Mouse (Mus musculus): ENCODE measurements at regions not wholly inside any gene's neighbourhood (a gene's known extent, or its start where the extent isn't known, plus 50 kb on each side); places are given as distances from the start of the nearest gene placed in this dataset.

DNA sequence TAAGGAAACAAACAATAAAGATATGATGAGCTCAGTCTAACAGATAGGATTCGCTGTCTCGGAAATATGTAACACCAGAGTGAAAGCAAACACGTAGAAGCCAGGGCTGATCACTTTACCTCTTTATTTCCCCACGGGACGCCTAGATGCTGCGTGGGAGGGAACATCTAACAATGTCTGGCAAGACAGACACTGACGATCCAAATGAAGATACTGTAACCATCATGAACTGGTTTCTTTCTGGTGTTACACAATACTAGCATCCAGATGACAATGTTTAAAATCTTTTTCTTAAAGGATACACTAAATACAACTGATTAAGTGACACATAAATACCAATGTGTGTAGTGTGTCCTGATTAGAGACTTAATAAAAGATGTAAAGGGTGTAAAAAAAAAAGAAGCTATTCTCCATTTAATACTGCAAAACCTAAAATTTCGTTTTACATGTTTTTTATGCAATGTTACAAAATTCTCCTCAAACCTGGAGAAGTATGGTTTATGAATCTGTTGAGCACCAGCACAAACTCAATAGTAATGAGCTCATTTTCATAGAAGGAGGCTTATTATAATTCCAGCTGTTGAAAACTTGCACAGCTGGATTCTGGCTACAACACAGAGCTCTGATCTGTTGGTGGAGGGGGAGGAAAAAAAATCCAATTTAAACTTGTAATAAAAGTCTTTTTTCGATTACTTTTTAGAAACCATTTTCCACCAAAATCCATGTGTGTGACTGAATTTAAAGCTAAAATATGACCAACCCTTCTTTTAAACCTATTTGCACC, 148.5 kb upstream of the Fn1 start:
- intact Hi-C loops (cut with DNase I; ENCODE audit: low total_unique reads), result no loop called here
- peak; percentile 10 for DNase-seq

DNA sequence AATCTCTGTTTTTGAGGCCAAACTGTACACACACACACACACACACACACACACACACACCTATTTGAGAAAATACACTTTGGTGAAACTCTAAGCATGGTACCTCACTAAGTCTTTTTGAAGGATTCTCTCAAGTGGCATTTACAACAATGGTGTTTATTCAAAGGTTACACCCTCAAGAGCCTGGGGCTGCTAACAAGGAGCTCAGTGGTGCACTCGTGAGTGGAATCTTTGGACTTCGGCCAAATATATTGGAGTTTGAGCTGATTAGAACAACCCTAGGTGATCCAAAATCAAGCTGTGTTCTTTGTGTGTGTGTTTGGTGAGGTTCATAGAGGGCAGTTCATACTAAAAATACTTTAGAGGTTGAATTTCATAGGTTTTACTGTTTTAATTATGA, 147.6 kb upstream of the Fn1 start:
- intact Hi-C loops (cut with DNase I; ENCODE audit: low total_unique reads), result no loop called here
- DNase-seq, result no peak

DNA sequence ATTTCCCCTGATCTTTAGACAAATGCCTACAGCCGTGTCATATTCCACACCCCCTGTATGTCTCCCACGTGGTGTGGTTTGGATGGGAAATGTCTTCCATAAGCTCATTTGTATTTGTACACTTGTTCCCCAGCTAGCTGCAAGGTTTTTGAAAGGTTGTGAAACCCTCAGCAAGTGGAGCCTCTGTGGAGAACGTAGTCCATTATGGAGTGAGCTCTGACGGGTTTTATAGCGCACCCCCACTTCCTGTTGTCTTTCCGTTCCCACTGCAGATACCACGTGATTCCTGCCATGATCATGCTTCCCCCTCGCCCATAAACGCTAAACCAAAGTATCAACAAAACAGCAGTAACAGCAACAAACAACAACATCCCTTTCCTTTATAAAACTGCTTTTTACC, 145.6 kb upstream of the Fn1 start:
- intact Hi-C loops (cut with DNase I; ENCODE audit: low total_unique reads), result no loop called here
- DNase-seq, result no peak

DNA sequence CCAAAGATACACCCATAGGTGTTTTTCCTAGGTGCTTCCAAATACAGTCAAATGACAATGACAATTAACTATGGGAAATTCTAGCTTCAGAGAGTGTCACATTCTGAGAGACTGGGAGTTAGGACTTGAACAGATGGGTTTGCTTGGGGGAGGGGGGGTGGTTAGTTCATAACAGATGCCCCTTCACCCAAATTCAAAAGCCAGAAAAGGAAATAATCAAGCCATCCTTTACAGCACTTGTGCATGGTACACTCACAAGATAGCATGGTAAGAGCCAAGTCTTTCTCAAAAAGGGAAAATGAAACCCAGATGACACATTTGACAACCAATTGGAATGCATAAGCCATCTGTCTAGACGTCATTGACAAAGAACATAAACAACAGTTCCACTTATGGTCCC, 135.4 kb upstream of the Fn1 start:
- intact Hi-C loops (cut with DNase I; ENCODE audit: low total_unique reads), result no loop called here
- DNase-seq, result no peak

DNA sequence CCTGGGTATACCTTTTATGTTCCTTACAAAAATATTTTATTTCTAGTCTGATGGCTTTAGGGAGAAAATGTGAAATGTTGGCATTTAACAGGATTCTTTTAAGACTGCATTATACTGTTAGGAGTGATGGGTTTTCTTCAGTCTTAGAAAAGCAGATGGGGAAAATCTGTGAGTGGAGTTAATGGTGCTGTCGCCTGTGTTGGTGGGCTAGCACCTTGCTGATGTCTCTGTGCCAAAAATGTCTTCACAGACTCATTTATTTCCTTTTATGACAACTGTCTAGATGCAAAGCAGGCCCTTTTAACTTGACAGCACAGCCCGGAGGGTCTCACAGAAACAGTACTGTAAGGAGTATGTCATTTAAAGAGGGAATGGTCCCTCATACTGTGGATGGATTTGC, 131.9 kb upstream of the Fn1 start:
- intact Hi-C loops (cut with DNase I; ENCODE audit: low total_unique reads), result no loop called here
- no peak for DNase-seq

DNA sequence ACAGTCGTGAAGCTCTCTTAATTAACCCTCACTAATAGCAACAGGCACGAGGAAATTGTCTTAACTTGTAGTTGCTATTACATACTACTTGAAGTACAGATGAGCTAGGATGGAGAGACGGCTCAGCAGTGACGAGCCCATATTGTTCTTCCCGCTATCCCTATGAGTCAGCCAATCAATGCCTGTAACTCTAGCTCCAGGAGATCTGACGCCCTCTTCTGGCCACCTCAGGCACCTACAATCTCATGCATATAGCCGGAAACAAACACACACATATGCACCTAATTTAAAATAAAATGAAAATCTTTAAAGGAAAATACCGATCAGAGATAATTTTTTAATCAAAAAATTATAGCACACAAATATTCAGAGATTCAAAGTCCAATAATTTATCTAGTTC, 125.3 kb upstream of the Fn1 start:
- intact Hi-C loops (cut with DNase I; ENCODE audit: low total_unique reads), result no loop called here
- DNase-seq, result no peak

DNA sequence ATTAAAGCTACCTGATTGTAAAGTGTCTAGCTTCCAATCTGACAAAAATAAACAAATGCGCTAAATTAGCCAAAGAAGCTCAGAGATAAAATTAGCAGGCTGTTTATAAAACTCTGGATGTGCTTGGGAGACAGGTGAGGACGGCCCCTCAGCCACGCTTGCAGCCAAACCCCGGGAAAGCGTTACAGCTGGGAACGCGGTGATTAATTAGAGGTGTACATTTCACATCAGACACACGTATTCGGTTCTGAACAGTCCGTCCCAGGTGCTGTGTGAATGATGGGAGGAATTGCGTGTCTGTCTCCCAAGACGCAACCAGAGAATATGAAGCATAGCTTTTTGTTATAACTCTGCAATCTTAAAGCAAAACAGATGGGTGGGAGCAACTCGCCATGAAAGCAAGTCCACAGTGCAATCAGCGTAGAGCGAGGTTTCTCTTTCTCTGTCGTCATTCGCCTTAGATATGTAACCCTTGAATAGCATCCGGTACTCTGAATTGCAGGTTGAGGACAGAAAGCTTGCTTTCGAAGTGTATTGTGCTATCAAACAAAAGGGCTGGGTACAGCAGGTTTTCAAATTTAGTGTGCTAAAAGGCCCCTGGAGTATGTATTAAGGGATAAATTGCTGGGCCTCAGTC, 123.0 kb upstream of the Fn1 start:
- DNase-seq, result no peak
- intact Hi-C loops (cut with DNase I; ENCODE audit: low total_unique reads), result no loop called here

DNA sequence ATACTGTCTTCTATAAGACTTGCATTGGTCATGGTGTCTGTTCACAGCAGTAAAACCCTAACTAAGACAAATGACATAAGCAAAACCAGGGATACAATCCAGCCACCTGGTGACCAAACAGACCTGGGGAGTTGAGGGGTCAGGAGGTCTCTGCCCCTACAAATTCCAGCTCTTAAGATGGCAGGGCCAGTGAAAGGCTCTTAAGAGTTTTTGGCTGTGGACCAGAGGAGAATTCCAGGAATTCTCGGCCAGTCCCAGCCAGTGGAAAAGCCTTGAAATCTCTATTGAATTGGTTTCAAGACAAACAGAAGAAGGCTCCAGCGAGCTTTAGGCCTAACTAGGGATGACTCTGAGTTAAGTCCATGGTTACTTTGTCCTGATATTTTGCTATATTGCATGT, 119.5 kb upstream of the Fn1 start:
- intact Hi-C loops (cut with DNase I; ENCODE audit: low total_unique reads), result no loop called here
- no peak for DNase-seq

DNA sequence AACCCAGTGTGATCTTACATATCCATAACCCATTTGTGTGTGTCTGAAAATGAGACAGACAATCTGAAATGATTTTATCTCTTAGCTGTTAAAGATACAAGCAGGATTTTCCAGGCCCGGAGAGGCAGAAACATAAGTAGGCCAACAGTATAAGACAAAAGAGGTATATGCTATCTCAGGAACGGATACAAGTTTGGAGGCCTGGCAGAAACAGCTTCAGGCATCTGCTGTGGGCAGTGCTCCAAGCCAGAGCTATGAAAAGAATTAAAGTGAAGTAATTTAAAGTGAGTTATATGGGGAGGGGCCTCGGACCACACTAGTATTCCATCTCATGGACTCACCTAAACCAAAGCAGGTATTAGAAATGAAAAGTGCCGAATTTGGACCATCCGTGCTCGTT, 118.8 kb upstream of the Fn1 start:
- intact Hi-C loops (cut with DNase I; ENCODE audit: low total_unique reads), result no loop called here
- DNase-seq, result no peak

DNA sequence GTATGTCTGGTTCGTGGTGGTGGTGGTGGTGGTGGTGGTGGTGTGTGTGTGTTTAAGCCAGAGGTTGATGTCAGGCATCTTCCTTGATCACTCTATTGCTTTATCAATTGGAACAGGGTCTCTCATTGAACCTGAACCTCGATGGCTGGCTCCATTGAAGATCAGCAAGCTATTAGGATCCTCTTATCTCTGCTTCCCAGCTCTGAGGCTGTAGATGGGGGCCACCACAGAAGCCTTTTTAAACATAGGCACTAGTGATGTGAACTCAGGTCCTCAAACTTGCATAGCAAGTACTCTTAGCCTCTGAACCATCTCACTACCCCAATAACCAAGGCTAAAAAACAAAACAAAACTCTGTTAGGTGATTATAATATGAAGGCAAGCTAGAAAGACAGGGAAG, 116.6 kb upstream of the Fn1 start:
- intact Hi-C loops (cut with DNase I; ENCODE audit: low total_unique reads), result no loop called here
- DNase-seq, result no peak

DNA sequence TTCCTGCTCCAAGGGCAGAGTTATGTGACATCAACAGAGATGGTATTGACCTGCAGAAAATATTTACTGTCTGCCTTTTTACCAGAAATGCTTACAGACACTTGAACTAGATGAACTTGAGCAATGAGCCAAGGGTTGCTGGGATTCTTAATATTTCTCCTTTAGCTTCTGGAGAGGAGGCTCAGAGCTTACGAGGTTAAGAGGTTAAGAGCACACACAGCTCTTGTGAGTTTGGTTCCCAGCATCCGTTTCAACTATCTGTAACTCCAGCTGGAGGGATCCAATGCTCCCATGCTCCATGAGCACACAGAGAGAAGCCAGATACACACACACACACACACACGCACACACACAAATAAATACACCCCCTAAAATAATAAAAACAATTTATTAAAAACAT, 114.7 kb upstream of the Fn1 start:
- intact Hi-C loops (cut with DNase I; ENCODE audit: low total_unique reads), result no loop called here
- no peak for DNase-seq

DNA sequence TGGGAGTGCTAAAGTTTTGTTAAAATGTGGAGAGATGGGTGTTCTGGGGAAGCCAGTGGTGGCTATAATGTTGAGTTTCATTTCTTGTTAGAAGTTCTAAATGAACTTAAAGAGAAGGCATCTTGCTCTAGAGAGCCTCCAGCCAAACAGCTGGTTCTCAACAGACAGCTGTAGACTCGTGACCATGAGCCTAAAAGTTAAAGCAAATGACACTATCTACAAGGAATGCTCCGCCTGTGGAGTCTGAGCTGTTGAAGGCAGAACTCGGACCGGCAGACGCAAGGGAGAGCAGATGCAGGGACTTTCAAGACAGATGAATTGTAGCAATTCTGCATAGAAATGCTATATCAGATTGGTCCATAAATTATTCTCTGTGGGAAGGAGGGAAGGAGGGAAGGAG, 114.1 kb upstream of the Fn1 start:
- no peak for DNase-seq
- intact Hi-C loops (cut with DNase I; ENCODE audit: low total_unique reads), result no loop called here

DNA sequence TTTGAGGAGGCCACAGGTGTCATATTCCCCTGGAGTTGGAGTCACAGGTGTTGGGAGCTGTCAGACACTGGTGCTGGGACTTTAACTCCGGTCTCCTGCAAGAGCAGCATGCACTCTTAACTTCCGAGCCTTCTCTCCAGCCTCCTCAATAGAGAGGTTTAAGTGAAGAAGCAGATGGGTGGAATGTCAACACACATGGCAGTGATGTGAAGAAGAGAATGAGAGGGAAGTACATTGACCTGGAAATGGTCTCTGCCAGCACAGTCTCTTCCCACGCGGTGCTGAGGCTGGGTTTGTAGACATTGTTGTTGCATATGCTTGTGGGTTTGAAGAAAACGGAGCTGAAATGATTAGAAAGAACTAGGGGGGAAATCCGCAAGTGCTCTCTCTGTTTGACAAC, 112.0 kb upstream of the Fn1 start:
- intact Hi-C loops (cut with DNase I; ENCODE audit: low total_unique reads), result no loop called here
- no peak for DNase-seq

DNA sequence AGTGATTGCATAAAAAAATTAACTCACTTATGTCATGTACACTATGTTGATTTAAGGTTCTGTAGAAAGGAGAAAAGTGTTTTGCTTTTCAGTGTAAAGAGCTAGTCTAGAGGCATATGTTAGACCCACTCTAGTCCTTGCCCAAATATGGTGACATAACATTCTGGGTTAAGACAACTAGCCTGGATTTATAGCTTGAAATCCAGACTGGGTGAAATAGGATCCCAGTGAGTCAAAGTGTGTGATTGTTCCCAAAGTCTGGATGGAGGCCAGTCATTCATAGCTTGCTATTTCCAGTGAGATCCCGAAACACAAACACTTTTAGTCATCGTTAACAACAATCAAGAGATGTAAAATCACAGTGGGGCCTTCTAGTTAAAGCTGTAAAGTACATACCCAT, 110.5 kb upstream of the Fn1 start:
- intact Hi-C loops (cut with DNase I; ENCODE audit: low total_unique reads), result no loop called here
- no peak for DNase-seq

DNA sequence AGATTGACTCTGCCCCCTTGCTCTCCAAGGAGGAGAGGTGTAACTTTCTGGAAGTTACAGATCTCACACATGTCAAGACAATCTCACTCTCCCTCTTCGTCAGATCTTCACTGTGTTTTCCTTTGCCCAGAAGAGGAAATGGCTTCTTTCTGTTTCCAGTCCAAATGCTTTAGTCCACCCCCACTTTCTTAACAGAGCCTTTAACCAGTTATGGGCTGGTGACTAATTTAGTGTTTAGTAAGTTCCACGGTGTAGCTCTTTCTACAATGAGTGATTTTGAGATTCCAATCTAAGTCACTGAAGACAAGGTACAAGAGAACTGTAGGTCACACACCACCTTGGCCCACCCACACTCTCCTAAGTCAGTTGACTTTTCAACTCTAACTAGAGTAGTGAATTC, 107.3 kb upstream of the Fn1 start:
- intact Hi-C loops (cut with DNase I; ENCODE audit: low total_unique reads), result no loop called here
- DNase-seq, result no peak

DNA sequence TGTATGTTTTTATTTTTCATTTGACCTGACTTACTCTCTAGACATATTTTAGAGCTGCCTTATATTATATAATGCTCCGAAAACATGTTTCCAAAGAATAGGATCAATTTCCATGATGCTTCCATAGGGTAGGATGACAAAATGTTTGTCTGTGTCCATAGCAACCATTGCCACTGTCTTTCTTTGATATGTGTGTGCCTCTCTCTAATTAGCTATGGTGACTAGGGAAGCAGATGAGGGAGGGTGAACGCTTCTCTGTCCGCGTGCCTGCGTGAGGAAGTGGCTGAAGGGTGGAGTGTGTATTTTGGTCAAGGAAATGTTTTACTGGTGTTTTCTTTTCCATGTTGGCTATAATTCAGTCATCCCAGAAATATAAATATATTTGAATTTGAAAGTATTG, 104.2 kb upstream of the Fn1 start:
- no peak for DNase-seq
- intact Hi-C loops (cut with DNase I; ENCODE audit: low total_unique reads), result no loop called here

DNA sequence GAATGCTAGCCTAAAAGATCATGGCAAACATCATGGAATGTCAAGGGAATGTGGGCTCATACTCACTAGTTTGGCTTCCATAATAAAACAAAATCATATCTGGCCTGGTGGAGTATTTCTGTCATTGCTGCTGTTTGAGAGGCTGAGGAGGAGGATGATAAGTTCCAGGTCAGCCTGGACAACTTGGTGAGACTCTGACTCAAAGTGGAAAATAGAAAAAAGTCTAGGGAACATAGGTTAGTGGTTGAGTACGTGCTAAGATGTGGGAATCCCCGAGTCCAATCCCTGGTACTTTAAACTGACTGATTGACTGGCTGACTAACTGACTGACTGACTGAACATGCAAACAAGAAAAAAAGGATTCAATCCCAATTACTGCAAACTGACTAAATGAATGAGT, 103.2 kb upstream of the Fn1 start:
- intact Hi-C loops (cut with DNase I; ENCODE audit: low total_unique reads), result no loop called here
- no peak for DNase-seq

DNA sequence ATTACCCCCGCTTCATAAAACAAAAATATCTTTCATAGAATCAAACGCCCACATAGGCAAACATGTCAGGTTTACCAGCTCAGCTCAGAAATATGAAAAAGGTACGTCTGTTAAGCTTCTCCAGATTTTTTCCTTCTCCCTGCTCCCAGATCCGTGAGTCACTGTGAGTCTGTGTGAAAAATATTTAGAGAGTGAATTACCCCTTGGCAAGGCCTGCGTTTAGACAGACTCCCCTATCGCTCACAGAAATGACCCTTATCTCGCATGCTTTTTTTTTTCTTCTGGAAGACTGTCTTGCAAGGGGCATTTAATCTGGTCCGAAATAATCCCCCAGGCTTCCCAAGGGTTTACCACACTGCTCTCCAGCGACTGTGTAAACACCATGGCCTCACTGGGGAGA, 102.4 kb upstream of the Fn1 start:
- intact Hi-C loops (cut with DNase I; ENCODE audit: low total_unique reads), result no loop called here
- DNase-seq, result no peak

DNA sequence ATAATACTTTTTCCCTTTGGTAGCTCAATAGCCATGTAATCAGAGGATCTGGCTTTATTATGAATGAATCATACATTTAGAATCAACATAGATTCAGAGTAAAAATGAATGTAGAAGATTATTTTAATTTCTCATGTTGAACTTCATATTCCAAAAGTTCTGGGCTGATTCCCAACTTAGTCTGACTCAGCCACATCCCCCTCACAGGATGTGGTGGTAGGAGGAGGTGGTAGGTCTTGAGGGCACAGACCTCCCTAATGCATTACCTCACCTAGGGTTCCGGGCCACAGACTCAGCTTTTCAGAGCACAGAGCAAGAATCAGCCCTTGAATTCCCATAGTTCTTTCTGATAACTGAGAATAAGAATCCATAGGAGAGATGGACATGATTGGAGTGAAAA, 99.4 kb upstream of the Fn1 start:
- intact Hi-C loops (cut with DNase I; ENCODE audit: low total_unique reads), result no loop called here

DNA sequence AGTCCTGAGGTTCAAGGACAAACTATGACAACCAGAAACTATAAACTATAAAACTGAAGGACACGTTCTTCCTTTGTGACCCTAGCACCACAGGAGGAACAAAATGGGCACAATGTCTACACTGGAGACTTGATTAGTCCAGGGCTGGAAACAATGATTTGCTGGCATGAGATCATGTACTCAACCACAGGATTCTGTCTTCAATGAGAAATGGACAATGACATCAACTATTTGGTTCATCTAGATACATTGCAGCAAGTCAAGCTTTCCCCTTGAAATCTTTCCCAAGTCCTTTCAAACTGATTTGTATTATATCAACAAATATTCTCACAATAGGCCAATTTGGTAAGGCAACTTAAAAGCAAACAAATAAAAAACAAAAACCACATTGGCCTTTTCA, 98.6 kb upstream of the Fn1 start:
- no peak for DNase-seq
- intact Hi-C loops (cut with DNase I; ENCODE audit: low total_unique reads), result no loop called here

More for the DNA sequence above, 99.4 kb upstream of the Fn1 start:
- no peak for DNase-seq

DNA sequence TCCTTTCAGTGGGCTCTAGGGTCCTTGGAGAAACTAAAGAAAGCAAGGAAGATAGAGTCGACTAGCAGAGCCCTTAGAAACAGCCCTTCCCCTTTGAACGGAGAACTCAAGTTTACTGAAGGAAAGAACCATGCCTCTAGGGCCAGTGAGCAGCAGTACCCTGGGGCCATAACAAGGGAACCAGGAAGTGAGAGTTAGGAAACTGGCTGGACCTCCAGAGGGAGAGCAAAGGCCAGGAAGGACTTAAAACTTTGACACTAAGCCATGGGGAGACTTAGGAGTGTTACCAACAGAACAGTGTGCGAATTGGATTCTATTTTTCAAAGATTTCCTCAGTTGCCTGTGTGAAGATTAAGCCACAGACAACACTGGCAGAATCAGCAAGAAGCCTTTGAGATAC, 82.6 kb upstream of the Fn1 start:
- no peak for DNase-seq
- intact Hi-C loops (cut with DNase I; ENCODE audit: low total_unique reads), result no loop called here

DNA sequence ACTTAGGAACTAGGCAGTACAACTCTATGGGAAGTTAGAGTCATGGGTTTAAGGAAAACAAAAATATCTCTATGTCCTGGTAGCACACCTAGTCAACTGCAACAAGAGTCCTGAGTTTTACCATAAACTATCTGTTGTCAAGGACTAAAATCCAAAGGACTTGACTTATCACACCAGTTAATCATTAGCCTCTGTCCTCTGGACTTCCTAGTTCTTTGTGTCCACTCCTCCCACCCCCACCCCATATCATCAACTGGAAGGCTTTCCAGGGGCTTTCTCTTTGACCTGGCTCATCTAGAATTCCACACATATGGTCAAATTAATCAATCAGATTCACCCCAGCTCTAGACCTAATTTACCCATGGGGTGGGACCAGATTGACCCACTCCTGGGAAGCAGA, 78.6 kb upstream of the Fn1 start:
- intact Hi-C loops (cut with DNase I; ENCODE audit: low total_unique reads), result no loop called here
- DNase-seq, result no peak

All from gastrocnemius, postnatal 14 days (tissue).